17 mouse cellular contexts compared by ENCODE assay signal in the genomic region with DNA sequence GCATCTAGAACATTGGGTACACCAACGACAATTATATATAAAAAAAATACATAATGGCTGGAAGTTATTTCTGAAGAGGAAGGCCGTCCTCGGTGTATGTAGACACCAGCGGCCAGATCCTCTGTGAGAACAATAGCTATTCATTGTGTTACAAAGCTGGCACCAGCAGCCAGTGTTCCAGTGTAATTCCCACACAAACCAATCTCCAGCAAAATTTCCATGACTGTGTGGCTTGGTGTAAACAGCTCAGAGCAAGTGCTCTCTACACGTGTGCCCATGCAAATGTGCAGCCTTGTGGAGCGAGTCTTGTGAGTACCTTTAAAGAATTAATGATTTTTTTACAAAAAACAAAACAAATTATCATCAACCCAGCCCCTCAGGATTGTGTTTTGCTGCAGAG.
DNase-seq lines count a peak whose midpoint lies in the region; ATAC-seq and TF ChIP-seq lines count a peak whose summit lies in the region.
"Had no signal": no experiment of that assay in that cellular context is flagged by ENCODE, and none has a peak within 500 bp of the region (broad histone marks: within the 10 kb centered on the region; RNA-seq: fewer than 3 reads in every experiment).

No protein-coding gene starts in this region.

- no peak for DNase-seq in hindbrain, embryonic 11.5 days (ENCODE audit: low spot score)
- no peak for DNase-seq in hindbrain, embryonic 14.5 days (ENCODE audit: low spot score)
- no peak for DNase-seq in midbrain, embryonic 11.5 days (ENCODE audit: low spot score, missing footprints)
- DNase-seq in midbrain, postnatal 0 days (ENCODE audit: low spot score) = no peak
- peak; percentile 34 for DNase-seq in lung, postnatal 10 days
- peak; percentile 14 for DNase-seq in skeletal muscle tissue, adult 2 months (ENCODE audit: low read depth, low spot score)
- DNase-seq in neural tube, embryonic 10.5 days (ENCODE audit: extremely low spot score, low spot score) = no peak
- DNase-seq: adrenal gland, postnatal 36 days; cerebellum, adult 11 months; kidney, postnatal 10 days; liver, postnatal 0 days; right cerebral cortex, postnatal 14 days; thymus, postnatal 25 days had no signal

- H3K9ac ChIP-seq in hindbrain, embryonic 11.5 days (ENCODE audit: low read depth, low read length) = no peak overlapping the region
- no peak overlapping the region for H3K9ac ChIP-seq in hindbrain, embryonic 14.5 days
- H3K9ac ChIP-seq in midbrain, embryonic 11.5 days (ENCODE audit: low read length) = no peak overlapping the region
- no peak overlapping the region for H3K9ac ChIP-seq in midbrain, postnatal 0 days (replicated peaks; ENCODE audit: low read length, poor library complexity, severe bottlenecking)
- H3K9ac ChIP-seq: embryonic facial prominence, embryonic 13.5 days; liver, postnatal 0 days had no signal

- WGBS in hindbrain, embryonic 11.5 days = 52% methylated on average over 6 of the region's 6 CpGs
- WGBS in hindbrain, embryonic 14.5 days = 23% methylated on average over 6 of the region's 6 CpGs
- 23% methylated on average over 6 of the region's 6 CpGs for WGBS in midbrain, embryonic 11.5 days
- WGBS in midbrain, postnatal 0 days = 26% methylated on average over 6 of the region's 6 CpGs

- H3K9me3 ChIP-seq in hindbrain, embryonic 11.5 days (ENCODE audit: control insufficient read depth, low read length) = no peaks in the 10 kb centered on the region
- H3K9me3 ChIP-seq in hindbrain, embryonic 14.5 days (ENCODE audit: control insufficient read depth, low read length) = no peaks in the 10 kb centered on the region
- H3K9me3 ChIP-seq in midbrain, embryonic 11.5 days (ENCODE audit: control insufficient read depth, low read length) = no peaks in the 10 kb centered on the region
- H3K9me3 ChIP-seq in midbrain, postnatal 0 days (ENCODE audit: low read length) = 0 out of 2 replicates have a peak, but pooled peaks cover 4% of the 10 kb centered on the region
- H3K9me3 ChIP-seq: embryonic facial prominence, embryonic 13.5 days had no signal

- H3K4me3 ChIP-seq in hindbrain, embryonic 11.5 days (ENCODE audit: low read depth, low read length) = no peak overlapping the region
- H3K4me3 ChIP-seq in hindbrain, embryonic 14.5 days (replicated peaks; ENCODE audit: low read length) = no peak overlapping the region
- no peak overlapping the region for H3K4me3 ChIP-seq in midbrain, embryonic 11.5 days (ENCODE audit: low read depth, low read length)
- H3K4me3 ChIP-seq in midbrain, postnatal 0 days (ENCODE audit: low read depth, low read length) = no peak overlapping the region
- H3K4me3 ChIP-seq: embryonic facial prominence, embryonic 13.5 days had no signal

- no peaks in the 10 kb centered on the region for H3K4me1 ChIP-seq in hindbrain, embryonic 11.5 days (replicated peaks; ENCODE audit: control insufficient read depth, insufficient read depth, low read length)
- no peaks in the 10 kb centered on the region; the same call in 1 of the 2 replicates for H3K4me1 ChIP-seq in hindbrain, embryonic 14.5 days (replicated peaks; ENCODE audit: control insufficient read depth, insufficient read depth, low read length)
- peaks cover 17% of the 10 kb centered on the region for H3K4me1 ChIP-seq in midbrain, embryonic 11.5 days (ENCODE audit: control insufficient read depth, insufficient read depth, low read length)
- H3K4me1 ChIP-seq in midbrain, postnatal 0 days (ENCODE audit: insufficient read depth, low read length) = no peaks in the 10 kb centered on the region
- H3K4me1 ChIP-seq: embryonic facial prominence, embryonic 13.5 days had no signal

- H3K27me3 ChIP-seq in hindbrain, embryonic 11.5 days (ENCODE audit: control insufficient read depth, insufficient read depth, low read length) = no peaks in the 10 kb centered on the region
- H3K27me3 ChIP-seq in hindbrain, embryonic 14.5 days (ENCODE audit: control insufficient read depth, insufficient read depth, low read length) = no peaks in the 10 kb centered on the region
- no peaks in the 10 kb centered on the region for H3K27me3 ChIP-seq in midbrain, embryonic 11.5 days (ENCODE audit: control insufficient read depth, insufficient read depth, low read length)
- H3K27me3 ChIP-seq in midbrain, postnatal 0 days (ENCODE audit: insufficient read depth, low read length) = no peaks in the 10 kb centered on the region
- H3K27me3 ChIP-seq: CH12.LX; embryonic facial prominence, embryonic 13.5 days had no signal

- H3K27ac ChIP-seq in hindbrain, embryonic 11.5 days (ENCODE audit: low read depth, low read length) = no peak overlapping the region
- no peak overlapping the region for H3K27ac ChIP-seq in hindbrain, embryonic 14.5 days
- H3K27ac ChIP-seq in midbrain, embryonic 11.5 days (ENCODE audit: low read depth, low read length) = no peak overlapping the region
- H3K27ac ChIP-seq in midbrain, postnatal 0 days (ENCODE audit: low read depth, low read length) = no peak overlapping the region
- H3K27ac ChIP-seq: embryonic facial prominence, embryonic 13.5 days had no signal

- no peak overlapping the region for H3K4me2 ChIP-seq in hindbrain, embryonic 11.5 days (replicated peaks; ENCODE audit: low read depth, low read length)
- H3K4me2 ChIP-seq in hindbrain, embryonic 14.5 days (replicated peaks) = no peak overlapping the region
- no peak overlapping the region for H3K4me2 ChIP-seq in midbrain, embryonic 11.5 days
- no peak overlapping the region for H3K4me2 ChIP-seq in midbrain, postnatal 0 days (ENCODE audit: low read depth, low read length, poor library complexity, severe bottlenecking)
- H3K4me2 ChIP-seq: embryonic facial prominence, embryonic 13.5 days had no signal

- peak; percentile 43; the same call in 1 of the 2 replicates for ATAC-seq in hindbrain, embryonic 11.5 days (ENCODE audit: low FRiP score)
- ATAC-seq in hindbrain, embryonic 14.5 days (ENCODE audit: low FRiP score) = no peak
- peak; percentile 61; the same call in 1 of the 2 replicates for ATAC-seq in midbrain, embryonic 11.5 days (ENCODE audit: low FRiP score)
- no peak for ATAC-seq in midbrain, postnatal 0 days (ENCODE audit: low FRiP score)
- ATAC-seq: activated CD4-positive, CD25-positive, alpha-beta regulatory T cell, adult 4 months; inflammation-experienced regulatory T-cells, adult 6 months; liver, postnatal 0 days had no signal

- no peaks in the 10 kb centered on the region for H3K36me3 ChIP-seq in hindbrain, embryonic 11.5 days (ENCODE audit: control insufficient read depth, insufficient read depth, low read length)
- no peaks in the 10 kb centered on the region for H3K36me3 ChIP-seq in hindbrain, embryonic 14.5 days (replicated peaks; ENCODE audit: control insufficient read depth, insufficient read depth)
- no peaks in the 10 kb centered on the region for H3K36me3 ChIP-seq in midbrain, embryonic 11.5 days (ENCODE audit: control insufficient read depth, insufficient read depth, low read length)
- no peaks in the 10 kb centered on the region for H3K36me3 ChIP-seq in midbrain, postnatal 0 days (ENCODE audit: insufficient read depth, low read length)
- H3K36me3 ChIP-seq: embryonic facial prominence, embryonic 13.5 days had no signal

- no peak for TF ChIP-seq CTCF in midbrain, postnatal 0 days (IDR thresholded peaks at IDR 0.05)

Comparison
In these comparisons a context has a peak if more than half of its experiments do, and no peak if none do; other contexts are left out.
1. ATAC-seq: peak in hindbrain, embryonic 11.5 days (single experiment) and midbrain, embryonic 11.5 days (single experiment); none in hindbrain, embryonic 14.5 days (single experiment) and midbrain, postnatal 0 days (single experiment).
2. DNase-seq: peak in lung, postnatal 10 days (single experiment) and skeletal muscle tissue, adult 2 months (single experiment); none in hindbrain, embryonic 11.5 days (single experiment), hindbrain, embryonic 14.5 days (single experiment), midbrain, embryonic 11.5 days (single experiment), midbrain, postnatal 0 days (single experiment) and neural tube, embryonic 10.5 days (single experiment).